Mouse (Mus musculus): Measurements from ENCODE around the gene Gltpd2.
A peak's percentile ranks its signal among the peaks of the same experiment; 100 is the strongest.
"Not testable (repeated sequence)": the region's sequence is repeated elsewhere in the genome, so short reads cannot be mapped to it uniquely, and the experiment has no call there.

Gltpd2 gene

GRCm38 (mm10) chr11:70520178-70520769 is 1.3 kb downstream of the Gltpd2 start:
- peak; percentile 43 for DNase-seq

- DNase-seq = peak; percentile 25
These were observed 4.5 kb downstream of the Gltpd2 start for GRCm38 (mm10) chr11:70523306-70523989.

GRCm38 (mm10) chr11:70524782-70525181 is 5.8 kb downstream of the Gltpd2 start:
- DNase-seq = no peak

DNA sequence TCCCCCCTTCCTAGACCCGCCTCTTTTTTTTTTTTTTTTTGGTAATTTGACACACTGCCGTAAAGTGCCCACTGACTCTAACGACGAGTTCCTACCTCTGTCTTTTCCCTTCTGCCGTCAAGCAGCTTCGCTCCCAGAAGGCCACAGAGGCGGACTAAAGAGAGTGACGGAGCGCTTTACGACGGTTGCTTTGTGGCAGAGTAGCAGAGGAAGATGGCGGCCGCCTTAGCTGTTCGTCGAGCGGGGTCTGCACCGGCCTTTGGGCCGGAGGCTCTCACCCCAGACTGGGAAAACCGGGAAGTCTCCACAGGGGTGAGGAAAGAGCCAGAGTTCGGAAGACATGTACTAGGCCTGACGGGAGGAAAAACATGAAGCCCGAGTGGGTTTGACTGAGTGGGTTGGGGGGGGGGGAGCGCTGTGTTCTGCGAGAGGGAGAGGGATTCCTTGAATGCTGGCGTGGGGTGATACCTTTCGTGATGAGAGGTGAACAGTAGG is 6.2 kb downstream of the Gltpd2 start, which contains the start of gene Psmb6:
TSS of gene Psmb6 (plus strand) at position 184 of the 495 bp plus-strand sequence.
- peak; percentile 95 for DNase-seq

GRCm38 (mm10) chr11:70525726-70526125 is 6.7 kb downstream of the Gltpd2 start:
- no peak for DNase-seq

- DNase-seq = peak; percentile 21
These were observed 7.2 kb downstream of the Gltpd2 start for GRCm38 (mm10) chr11:70526211-70526610.

- DNase-seq = no peak
These were observed 9.6 kb downstream of the Gltpd2 start for GRCm38 (mm10) chr11:70528610-70529009.

DNA sequence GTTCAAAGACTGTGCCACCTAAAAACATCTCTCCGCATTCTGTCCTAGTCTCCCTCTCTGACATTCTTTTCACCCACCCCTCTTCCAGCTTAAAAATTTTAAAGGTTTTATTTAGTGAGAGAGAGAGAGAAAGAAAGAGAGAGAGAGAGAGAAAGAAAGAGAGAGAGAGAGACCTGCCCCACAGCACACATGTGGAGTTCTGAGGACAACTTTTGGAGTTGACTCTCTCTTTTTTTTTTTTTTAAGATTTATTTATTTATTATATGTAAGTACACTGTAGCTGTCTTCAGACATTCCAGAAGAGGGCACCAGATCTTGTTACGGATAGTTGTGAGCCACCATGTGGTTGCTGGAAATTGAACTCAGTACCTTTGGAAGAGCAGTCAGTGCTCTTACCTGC is 12.1 kb downstream of the Gltpd2 start:
- not testable (repeated sequence) for DNase-seq

- no peak for DNase-seq
These were observed 13.8 kb downstream of the Gltpd2 start, which contains the start of gene Gm40193 for GRCm38 (mm10) chr11:70532839-70533238. Gene Gm40193, minus strand, starts transcription at chr11:70532939.

DNA sequence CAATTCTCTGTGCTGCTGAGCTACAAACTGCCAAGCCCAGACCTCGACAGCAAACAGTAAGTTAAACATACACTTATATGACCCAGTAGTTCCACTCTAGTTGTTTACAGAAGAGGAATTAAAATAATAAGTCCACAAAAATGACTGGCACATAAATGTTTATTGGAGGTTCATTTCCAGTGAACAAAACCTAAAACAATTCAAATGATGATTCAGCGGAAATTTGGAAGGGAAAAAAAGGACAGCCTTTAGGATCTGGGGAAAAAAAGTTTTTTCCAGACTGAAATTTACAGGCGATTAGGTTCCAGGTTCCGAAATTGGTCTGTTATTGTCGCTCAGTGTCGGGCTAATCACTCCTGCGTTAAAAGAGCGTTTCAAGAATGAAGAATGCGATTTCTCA is 20.4 kb downstream of the Gltpd2 start:
- DNase-seq = no peak

GRCm38 (mm10) chr11:70539877-70540587 is 21.0 kb downstream of the Gltpd2 start, which contains the start of gene Pld2:
Gene Pld2, plus strand, starts transcription at chr11:70540064.
- peak; percentile 40 for DNase-seq

DNA sequence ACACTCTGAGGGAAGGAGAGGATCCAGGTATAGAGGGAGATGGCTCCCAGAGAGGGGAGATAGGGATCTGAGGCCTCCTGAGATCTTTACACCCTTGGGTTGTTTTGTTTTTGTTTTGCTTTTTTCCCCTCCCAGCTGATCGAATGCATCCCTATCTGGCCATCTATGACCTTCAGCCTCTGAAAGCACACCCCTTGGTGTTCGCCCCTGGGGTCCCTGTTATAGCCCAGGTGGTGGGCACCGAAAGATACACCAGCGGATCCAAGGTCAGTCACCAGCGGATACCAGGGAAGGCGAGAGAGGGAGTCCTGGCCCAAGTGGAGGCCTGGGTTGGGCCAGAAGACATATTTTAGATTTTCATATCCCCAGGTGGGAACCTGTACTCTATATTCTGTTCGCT is 21.9 kb downstream of the Gltpd2 start:
- DNase-seq = no peak

GRCm38 (mm10) chr11:70541415-70541814 is 22.4 kb downstream of the Gltpd2 start:
- no peak for DNase-seq

DNA sequence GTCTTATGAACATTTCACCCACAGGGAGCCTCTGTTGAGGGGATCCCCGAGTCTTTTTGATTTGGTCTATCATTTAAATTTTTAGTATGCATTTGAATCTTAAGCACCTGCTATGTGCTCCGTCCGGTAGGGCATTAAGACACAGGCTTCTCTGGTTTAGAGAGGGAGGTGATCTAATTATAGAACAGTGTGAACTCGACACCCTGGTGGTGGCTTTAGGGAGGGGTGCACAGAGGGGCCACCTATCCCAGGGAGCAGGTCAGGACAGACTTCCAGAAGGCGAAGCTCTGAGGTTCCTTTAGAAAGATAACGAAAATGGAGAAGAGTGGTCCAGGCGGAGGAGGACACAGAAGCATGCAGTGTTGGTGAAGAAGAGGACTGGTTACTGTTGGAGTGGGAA is 25.5 kb downstream of the Gltpd2 start:
- no peak for DNase-seq

GRCm38 (mm10) chr11:70551526-70551925 is 32.5 kb downstream of the Gltpd2 start:
- DNase-seq = no peak

- no peak for DNase-seq
These were observed 34.9 kb downstream of the Gltpd2 start for GRCm38 (mm10) chr11:70553940-70554339.

DNA sequence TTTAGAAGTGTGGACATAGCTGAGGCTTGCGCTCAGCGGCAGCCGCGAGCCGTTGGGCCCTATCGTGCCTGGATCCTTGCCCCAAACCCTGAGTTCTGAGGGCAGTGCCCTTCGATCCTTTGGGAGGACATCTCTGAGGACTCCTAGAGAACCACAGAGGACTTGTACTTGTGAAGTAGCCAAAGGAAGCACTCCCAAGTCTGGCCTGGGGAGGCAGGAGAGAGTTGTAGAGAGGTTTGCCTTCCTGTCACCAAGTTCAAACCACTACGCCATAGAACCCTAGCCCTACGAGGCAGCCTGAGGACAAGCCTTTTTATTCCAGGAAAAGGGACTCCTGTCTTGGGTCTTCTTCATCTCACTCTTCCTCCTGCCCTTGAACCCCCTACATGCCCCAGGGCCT is 38.5 kb downstream of the Gltpd2 start:
- no peak for DNase-seq

- DNase-seq = no peak
These were observed 42.9 kb downstream of the Gltpd2 start for GRCm38 (mm10) chr11:70561937-70562286.

GRCm38 (mm10) chr11:70562287-70562994 is 43.4 kb downstream of the Gltpd2 start, which contains the start of gene Mink1:
Gene Mink1, plus strand, starts transcription at chr11:70562881.
- DNase-seq = peak; percentile 90

GRCm38 (mm10) chr11:70562995-70563469 is 44.0 kb downstream of the Gltpd2 start:
- no peak for DNase-seq

DNA sequence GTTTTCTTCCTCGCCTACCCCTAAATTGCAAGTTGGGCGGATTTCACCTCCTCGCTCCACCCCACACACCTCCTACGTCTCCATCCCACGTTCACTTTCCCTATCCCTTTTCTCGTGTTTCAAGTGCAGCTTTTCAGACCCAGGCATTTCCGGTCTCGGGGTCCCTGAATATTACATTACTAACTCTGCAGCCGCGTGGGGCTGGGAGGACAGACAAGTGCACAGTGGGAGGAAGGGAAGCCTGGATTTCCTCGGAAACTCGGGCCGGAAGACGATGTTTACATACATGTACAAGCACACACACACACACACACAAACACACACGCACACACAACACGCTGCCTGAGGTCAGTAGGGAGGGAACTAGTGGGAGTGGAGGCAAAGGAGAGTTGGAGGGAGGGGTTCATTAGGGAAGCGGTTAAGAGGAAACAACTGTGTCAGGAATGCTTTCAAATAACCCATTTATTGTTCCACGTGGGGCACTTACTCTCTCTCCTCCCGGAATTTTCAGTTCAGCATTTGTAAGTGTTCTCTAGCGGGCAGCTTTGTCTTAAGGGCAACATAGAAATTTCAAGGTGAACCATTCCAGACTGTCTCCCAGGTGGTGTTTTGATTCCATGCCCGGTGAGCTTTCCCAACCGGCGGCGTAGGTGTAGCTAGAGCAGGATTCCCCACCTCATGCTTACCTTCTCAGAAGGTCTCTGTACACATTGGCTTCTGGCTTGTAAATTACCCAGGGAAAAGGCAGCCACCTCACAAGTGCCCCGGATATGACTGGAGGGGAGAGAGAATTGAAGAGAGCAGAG is 44.7 kb downstream of the Gltpd2 start:
- DNase-seq = peak; percentile 30

Data from cerebellum, adult 11-12 months (tissue).